Mouse (Mus musculus) urinary bladder, postnatal 4 days (tissue): ENCODE measurements at regions not wholly inside any gene's neighbourhood (a gene's known extent, or its start where the extent isn't known, plus 50 kb on each side); places are given as distances from the start of the nearest gene placed in this dataset.

Experiments used
- DNase-seq, 2 experiments: peaks; one replicate each; pipeline ENCODE4 v3.0.0; 2021 to 2022; ENCODE audit warnings: low spot score in 2 of 2

DNA sequence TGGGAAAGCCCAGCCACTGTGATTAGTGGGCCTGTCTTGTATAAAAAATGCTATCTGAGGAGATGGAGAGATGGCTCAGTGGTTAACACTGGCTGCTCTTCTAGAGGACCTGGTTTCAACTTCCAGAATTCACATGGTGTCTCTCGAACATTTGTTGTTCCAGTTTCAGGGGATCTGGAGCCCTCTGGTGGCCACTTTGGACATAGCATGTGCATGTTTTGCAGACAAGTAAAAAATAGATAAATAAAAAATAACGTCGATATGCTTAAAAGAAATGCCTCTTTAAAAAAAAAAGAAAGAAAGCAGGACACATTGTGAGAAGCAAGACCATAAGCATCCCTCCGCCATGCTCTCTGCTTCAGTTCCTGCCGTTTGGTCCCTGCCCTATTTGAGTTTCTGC is 978.1 kb downstream of the Gm10330 start:
- DNase-seq, result peak in 1 of 2 experiments; percentile 58
